Mouse (Mus musculus) kidney, adult 10 weeks (tissue): ENCODE data around the gene Vmn1r71. TPM values are rescaled to one million over a fixed set of nuclear protein-coding genes. Genes with fewer than 3 reads are reported as not detected.

Source experiments
- polyA plus RNA-seq: library from polyadenylated mRNA; stranded (reverse); fragments of 350-450 nt; fragmentation: Illumina TruSeq; extraction: RNeasy Lipid Tissue Mini Kit (QIAGEN cat#74804); gene quantifications from one replicate; pipeline ENCODE4 v1.2.3, GENCODE M21; 2014; ENCODE audit warnings: low read depth, low replicate concordance

The Vmn1r71 gene
- polyA plus RNA-seq, result not detected

GRCm38 (mm10) chr7:10754264-10754663 is at the start of gene Vmn1r71:
Gene Vmn1r71, minus strand, starts transcription at chr7:10754364.

Other genes with a start within 250 kb of the Vmn1r71 start
- gene Vmn1r68, start 195.9 kb downstream of the Vmn1r71 start, polyA plus RNA-seq, result not detected
- gene Vmn1r69, start 140.7 kb downstream of the Vmn1r71 start, polyA plus RNA-seq, result not detected
- not detected for gene Vmn1r70, start 122.8 kb downstream of the Vmn1r71 start, polyA plus RNA-seq
- gene Nlrp4b, start 66.6 kb downstream of the Vmn1r71 start, polyA plus RNA-seq, result not detected
- gene Zscan4b, start 150.7 kb upstream of the Vmn1r71 start, polyA plus RNA-seq, result not detected